Mouse (Mus musculus) gastrocnemius, adult 18-20 months (tissue): ENCODE data around the gene Bhmt. TPM values are rescaled to one million over a fixed set of nuclear protein-coding genes. Genes with fewer than 3 reads are reported as not detected.

Source experiments
- DNase-seq: peaks from one replicate; pipeline ENCODE4 v3.0.0; 2021; ENCODE audit warnings: low spot score
- long read RNA-seq, 2 experiments: library from polyadenylated mRNA; stranded (forward); transcript quantifications; one replicate each; pipeline ENCODE4 v2.0.0; 2021
- total RNA-seq, 2 experiments: library from RNA; stranded (reverse); gene quantifications; 2 replicates each; pipeline ENCODE4 v1.2.3; 2021

The Bhmt gene
- total RNA-seq, result under 1 TPM in 1 of 2 experiments, not detected in 1; 0.45 TPM
- long read RNA-seq, experiment 1, result 0 reads
- long read RNA-seq, experiment 2, result 0 reads

DNA sequence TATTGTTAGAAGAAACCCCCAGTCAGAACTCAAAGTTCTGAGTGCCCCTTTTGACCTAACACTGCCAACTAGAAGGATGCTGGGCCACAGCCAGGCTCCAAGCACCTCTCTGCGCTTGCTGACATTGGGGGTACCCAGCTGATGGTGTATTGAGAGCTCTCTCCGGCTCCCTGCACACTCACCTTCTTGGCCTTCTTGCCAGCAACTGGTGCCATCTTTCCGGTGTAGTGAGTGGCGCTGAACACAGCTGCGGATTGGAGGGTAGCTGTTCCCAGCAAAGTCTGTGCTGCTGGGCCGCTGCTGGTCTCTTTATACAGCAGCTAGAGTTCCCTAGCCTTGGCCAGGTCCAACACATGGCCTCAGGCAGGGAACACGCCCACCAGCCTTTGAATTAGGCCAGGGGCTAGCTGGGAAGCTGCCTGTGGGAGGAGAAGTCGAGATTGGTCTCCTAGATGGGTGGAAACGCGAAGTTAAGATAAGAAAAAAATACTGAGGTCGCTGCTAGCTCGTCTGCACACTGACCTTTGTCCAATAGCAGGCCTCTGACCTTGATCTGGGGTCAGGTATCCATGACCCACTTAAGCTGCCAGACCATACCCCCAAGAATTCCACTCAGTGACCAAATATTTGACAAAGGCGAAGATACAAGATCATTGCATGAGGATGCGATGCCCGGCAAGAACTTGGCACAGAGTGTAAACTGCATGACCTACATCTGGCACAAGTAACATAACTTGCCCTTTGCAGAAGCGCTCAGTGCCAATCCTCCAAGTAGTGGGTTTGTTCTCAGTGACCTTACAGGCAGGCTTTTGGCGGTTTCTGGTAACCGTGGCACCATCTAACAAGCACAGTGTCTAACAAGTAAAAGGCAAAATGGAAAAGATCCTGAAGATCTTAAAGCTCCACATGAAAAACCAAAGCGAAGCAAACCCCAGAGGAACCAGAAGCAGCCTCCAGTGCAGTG is at the start of gene Bhmt:
TSS of gene Bhmt (minus strand) at position 680 of the 964 bp plus-strand sequence.
- no peak for DNase-seq

DNA sequence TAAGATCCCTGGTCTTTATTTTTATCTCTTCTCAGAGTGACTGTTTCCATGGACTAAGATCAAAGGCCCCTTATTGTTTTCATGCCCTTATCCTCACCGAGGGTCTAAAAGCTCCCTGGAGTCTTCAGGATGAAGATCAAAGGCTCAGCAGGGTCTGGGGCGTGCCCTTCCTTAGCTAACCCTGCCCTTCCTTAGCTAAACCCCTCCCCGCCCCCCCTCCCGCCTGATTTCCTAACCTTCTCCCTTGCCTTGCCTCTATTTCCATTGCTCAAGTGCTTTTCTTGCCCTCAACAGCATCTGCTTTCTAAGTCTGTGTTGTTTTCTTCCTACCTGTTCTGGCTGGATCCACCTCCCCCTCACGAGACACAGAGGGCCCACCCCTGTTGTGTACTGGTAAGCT is 49.6 kb upstream of the Bhmt start:
- no peak for DNase-seq

DNA sequence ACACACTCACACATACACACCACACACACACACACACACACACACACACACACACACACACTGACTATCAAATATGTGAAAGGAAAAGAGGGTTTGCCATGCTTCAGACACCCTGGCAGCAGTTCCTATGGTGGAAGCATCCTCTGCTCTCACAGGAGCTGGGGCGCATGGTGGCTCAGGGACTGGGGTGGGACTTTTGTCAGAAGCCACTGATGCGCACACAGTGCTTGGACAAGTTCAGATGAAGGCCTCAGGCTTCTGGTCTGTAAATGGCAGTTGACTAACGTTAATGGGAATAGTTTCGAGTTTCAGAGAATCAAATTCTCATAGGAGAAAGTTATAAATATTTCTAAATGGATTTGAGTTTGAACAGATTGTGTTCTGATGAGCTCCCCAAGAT is 47.5 kb upstream of the Bhmt start:
- no peak for DNase-seq

DNA sequence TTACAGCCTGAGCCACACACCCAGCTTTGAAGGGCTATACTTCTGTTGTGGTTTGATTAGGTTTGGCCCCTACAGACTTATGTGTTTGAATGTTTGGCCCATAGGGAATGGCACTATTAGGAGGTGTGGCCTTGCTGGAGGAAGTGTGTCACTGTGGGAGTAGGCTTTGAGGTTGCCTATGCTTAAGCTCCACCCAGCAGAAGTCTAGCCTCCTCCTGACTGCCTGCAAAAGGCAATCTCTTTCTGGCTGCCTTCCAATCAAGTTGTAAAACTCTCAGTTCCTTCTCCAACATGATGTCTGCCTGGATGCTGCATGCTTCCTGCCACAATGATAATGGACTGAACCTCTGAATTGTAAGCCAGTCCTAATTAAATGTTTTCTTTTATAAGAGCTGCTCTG is 45.6 kb upstream of the Bhmt start:
- no peak for DNase-seq

DNA sequence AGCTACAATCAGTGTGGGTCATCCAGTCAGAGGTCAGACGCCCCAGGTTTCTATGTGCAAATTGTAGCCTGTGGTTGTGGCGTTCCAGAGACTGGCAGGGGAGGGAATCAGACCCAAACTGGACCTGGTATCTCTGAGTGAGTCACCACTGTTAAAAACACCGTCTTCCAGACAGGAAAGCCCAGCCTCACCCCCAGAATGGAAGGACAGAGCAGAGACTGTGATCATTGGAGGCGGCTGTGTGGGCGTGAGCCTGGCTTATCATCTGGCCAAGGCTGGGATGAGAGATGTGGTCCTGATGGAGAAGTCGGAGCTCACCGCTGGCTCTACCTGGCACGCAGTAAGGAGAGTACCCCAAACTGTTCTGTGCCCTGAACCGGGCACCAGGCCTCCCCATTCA is 39.1 kb upstream of the Bhmt start:
- no peak for DNase-seq

DNA sequence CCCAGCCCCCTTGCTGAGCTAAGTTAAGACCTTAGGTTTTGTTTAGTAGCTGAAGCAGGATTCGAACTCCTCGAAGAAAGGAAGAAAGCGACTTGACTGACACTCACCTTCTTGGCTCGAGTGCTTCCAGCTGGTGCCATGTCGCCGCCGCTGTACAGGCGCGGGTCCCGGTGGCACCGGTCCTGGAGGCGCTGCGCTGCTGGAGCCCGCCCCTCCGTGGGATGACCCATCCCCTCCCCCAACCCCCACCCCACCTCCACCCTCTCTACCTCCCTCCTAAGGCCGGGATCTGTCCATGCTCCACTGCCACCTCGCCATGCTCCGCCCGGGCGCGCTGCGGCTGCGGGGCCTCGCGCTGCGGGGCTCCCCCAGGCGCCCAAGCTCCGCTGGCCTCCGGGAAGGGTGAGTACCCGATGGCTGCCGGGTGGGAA is 36.4 kb upstream of the Bhmt start, which contains the start of the genes Bhmt2 and Dmgdh:
TSS of gene Bhmt2 (minus strand) at position 172 of the 431 bp plus-strand sequence.
TSS of gene Dmgdh (plus strand) at position 303 of the 431 bp plus-strand sequence.
- no peak for DNase-seq

DNA sequence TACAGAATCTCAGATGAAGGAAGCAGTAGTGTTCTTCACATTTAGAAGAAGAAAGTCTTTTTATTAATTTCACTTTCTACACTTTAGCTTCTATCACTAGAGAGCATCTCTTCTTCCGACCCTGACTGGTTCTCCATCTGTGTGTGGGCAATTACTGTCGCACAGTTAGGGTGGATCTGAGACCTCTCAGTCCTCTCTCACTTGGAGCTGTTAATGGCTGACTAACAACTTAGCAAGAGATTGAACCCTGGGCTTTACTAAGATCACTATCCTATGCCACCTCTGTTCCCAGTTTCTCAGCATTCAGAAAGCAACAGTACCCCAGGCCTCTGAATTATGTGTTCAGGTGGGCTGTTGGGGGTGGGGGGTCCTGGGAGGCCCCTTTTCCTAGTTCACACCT is 35.5 kb upstream of the Bhmt start:
- DNase-seq, result no peak

DNA sequence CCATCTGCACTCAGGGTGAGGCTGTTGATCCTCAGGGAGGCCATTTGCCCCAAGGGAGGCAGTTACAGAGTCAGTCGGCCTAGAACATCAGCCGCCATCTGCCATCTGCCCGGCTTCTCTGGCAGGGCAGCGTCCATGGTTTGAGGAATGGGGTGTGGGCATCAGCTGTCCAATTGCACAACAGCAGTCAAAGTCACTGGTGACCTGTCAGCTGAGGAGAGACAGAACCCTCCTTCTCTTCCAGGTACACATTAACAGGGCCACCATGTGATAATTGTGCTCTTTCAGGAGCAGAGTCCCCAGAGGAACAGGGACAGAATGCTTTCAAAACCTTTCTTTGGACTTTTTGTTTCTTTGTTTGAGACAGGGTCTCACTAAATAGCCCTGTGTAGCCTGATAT is 34.6 kb upstream of the Bhmt start:
- no peak for DNase-seq

DNA sequence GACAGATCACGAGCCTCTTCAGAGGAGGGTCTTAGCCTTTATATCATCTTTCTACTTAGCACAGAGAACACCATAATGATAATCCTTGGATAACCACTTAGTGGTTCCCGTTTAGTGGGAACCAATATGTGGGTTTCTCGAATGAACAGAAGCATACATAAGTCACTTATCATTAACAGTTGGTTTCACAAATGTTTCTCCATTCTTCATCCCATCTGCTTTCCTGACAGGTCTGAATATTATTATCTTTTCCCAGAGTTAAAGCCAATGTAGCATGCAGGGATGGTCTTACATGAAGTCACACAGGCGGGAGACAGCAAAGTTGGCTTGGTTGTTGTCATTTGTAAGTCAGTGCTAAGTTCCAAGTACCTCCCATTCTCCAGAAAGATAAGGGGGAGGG is 29.8 kb upstream of the Bhmt start:
- DNase-seq, result no peak

DNA sequence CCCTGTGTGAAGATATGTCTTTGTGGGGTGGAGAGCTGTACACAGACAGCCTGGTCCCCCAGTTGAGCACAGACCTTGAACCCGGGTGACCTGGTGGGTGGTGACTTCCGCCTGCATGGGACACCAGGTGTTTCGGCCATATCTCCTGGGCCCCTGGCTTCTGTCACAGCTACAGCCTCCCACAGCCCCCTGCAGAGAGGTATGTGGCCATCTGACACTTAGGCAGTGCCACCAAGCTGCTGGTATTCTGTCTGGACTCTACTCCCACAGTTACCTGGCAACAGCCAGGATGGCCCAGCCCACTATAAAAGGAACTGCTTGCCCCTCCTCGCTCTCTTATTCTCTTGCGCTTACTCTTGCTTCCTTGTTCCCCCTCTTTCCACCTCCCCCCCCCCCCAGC is 20.2 kb upstream of the Bhmt start:
- no peak for DNase-seq

DNA sequence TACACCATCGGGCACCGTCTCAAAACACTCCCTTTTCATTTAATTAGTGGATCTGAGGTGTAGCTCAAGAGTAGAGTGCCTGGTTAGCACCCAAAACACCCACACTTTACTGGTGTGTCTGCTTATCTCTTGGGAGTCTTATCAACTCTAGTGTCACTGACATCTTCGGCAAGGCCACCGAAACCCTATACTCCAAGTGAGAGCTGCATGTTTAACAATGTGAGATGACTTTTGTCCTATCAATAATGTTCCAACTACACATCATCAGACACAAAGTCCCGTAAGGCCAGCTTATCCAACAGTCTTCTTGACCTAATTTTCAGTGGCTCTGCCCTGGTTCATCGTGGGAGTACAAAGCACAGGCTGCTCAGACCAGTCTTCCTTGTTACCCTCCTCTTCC is 15.6 kb upstream of the Bhmt start:
- no peak for DNase-seq

DNA sequence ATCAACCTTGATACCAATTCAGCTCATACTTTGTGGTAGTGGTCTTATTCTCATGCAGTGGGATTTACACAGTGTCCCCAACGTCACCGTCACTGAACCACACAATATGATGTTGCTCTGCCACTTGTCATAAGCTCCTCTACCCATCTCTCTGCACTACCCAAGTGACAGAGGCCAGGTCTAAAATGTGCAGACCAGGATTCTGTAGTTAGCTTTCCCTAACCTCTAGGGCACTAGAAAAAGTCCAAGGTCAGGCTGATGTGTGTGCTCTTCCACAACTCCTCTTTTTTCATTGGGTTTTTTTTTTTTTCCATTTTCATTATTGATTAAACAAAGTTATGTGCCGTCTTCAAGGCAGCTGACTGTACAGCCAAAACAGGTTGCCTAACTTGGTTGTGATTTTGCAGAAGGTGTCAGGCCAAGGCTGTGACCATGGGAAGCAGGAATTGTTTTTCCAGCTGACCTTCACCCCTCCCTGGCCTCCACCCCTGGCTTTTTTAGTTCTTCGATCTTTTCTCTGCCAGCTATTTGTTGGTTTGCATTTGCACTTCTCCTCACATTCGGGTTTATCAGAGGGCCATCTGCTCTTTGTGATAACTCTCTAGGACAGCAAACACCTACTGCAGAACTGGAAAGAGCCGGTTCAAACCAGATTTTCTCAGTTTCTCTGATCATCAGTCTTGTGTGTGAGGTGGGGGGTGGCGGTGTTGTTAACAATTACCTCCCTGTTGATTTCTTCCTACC is 10.8 kb upstream of the Bhmt start:
- DNase-seq, result no peak

DNA sequence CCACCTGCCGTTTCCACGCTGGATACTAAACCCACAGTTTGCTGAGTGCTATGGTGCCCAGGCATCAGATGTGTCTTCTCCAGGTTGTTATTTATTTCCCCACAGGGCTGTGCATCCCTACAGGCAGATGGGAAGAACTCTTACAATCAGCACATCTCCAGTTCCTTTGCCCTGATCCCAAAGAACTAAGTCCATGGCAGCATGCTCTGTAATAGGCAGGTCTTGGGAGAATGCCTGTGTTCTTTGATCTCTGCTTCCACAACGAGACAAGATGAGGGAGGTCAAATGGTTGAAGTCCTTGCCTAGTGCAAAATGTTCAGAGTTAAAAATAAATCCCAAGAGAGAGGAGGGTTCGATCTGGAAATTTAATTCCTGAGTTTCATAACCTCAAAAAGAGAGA is 1.9 kb upstream of the Bhmt start:
- no peak for DNase-seq

DNA sequence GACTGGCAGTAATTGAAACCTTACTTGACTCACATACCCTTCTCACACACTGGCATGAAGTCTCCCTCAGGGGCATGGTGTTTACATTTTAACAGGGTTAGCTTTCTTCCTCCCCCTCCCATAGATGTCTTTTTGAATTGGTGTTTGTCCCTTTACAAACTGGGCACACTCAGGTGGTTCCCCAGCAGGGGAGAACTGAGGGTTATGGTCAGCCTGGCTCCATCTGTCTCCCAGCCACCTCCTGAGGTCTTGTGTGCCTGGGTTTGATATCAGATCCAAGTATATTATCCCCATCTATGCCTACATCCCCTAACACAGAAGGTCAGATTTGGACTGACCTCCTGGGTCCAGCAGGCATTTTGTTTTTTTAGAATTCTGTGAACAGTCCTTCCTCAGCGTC is 1.2 kb downstream of the Bhmt start:
- DNase-seq, result no peak

DNA sequence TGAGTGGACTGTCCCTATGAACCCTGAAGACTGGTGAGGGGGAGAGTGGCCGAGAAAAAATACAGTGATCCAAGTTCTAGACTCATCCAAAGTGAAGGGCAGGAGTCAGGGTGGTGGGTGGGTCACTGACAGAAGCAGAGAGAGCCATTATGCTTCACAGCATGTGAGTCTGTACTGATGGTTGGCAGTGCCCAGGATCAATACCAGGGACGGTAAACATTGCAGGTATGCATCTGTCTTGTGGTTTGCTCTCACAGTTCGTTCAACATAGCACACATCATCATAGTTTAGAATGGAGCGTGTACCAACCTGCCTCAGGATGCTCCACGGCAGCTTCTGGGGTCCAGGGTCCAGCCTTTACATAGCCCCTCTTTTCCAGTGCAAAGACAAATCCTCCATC is 4.8 kb downstream of the Bhmt start:
- DNase-seq, result no peak

DNA sequence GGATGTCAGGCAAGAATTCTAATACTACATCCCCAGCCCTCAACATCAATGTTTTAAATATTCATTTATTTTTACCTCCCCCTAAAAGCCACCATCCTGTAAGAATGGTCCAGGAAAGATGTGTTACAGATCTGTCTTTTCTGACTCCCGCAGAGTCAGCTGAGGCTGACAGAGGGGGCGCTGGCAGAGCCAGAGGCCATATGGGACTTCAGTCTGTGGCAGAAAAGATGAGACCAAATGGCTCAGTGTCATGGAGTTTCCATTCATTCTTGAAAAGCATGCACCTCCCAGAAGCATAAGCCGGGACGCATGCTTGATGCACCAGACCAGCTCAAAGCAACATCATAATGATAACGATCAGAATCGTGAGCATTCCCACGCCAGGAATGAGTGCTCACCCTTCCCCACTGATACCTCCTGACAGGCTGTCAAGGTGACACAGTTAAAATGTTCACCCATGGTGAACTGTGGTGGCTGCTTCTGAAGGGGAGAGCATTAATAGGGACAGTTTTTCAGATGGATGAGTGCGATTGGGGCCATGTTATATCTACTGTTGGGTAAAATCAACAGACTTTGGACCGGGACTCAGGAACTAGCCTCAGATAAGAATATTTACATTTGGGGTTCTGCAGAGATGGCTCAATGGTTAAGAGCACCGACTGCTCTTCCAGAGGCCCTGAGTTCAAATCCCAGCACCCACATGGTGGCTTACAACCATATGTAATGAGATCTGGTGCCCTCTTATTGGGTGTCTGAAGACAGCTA is 6.6 kb downstream of the Bhmt start:
- no peak for DNase-seq

DNA sequence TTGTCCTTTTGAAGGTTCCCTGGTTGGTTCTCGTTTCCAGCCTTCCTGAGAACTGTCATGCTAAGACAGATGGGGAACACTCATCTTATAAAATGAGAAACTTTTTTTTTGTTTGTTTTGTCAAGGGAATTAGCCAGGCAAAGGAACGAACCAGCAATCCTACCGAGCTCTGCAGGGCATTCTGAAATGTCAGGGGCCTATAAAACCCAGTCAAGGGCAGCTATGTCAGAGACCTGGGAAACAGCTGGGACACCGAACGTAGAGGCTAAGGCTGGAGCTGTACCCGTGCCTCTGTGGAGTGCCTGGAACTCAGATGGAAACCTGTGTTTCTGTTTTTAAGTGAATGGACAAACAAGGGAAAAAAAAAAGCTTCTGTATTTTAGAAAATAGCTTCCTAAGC is 8.9 kb downstream of the Bhmt start:
- DNase-seq, result no peak

DNA sequence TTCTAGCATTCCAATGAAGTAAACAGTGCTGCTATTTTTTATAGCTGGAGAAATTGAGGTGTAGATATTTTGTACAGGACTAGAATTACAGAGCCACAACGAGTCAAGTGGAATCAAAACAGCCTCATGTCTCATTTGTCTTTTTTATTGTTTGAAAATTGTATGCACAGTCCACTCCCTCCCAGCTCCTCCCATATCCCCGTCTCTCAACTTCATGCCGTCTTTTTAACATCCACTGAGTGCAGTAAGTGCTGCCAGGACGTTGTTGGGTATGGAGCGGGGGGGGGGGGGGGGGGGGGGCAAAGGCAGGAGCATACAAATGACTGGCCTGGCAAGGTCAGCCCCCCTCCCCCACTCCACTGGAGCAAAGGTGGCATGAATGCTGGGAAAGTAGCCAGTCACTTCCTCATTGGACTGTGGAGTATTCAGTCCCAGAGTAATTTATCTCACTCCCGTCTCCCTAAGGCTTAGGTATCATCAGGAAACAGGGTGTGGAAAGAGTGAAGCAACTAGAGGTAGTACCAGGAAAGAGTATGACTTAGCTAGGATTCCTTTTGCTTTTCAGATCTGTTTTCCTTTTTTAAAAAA is 23.3 kb downstream of the Bhmt start:
- no peak for DNase-seq

DNA sequence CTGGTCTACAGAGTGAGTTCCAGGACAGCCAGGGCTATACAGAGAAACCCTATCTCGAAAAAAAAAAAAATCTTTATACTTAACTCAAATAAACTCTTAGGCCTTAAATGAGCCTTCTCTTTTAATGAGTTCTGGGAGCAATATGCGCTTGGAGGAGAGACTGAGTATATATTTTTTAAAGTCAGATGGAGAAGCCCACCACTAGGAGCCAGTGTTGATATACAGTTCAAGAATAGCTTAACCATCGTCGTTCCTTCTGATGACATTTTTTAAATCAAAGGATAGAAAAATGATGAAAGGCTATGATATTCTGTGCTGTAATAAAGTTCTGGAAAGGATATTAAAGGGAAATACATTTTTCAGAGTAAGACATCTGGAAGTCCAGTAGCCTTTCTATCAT is 24.0 kb downstream of the Bhmt start:
- DNase-seq, result no peak

DNA sequence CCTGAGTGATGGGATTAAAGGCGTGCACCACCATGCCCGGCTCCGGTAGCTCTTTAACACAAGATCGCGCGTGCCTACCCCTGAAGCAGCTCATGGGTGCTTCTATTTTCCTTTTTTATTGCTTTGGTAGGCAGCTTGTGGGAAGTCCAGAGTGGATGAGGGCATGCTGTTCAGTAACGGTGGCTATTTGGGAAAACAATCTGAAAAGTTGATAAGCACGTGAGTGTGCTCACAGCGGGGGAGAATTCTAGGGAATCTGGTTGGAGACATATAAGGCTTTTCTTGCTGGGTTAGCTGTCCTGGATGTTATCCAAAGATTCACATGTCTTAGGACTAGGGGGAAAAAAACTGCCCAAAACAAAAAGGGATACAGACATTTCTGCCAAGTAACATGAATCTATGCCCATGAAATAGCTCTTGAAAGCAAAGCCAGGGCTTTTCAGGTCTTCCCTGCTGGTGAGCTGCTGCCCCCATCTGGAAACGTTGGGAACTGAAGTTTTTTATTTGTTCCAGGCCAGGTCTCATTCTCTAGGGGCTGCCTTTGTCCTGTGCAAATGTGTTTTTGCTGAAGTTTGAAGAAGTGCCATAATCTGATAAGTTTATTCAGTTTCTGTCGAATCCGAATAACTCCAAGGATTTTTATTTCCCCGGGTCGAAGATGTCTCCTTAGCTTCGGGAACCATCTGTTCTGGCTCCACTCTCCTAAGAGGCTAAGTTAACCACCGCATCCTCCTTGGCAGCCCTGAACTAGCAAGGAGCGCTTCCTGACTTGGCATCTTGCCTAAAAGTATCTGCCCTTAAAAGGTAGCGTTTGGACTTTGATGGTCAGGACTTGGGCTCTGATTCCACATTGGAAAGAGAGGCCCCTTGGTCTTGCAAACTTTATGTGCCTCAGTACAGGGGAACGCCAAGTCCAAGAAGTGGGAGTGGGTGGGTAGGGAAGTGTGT is 24.8 kb downstream of the Bhmt start:
- DNase-seq, result peak; percentile 75
